In genomic region chr11:93471573-93472179, GRCm38 (mm10) we compare ENCODE assay signal across 8 mouse cellular contexts.
DNase-seq lines count a peak whose midpoint lies in the region; ATAC-seq lines count a peak whose summit lies in the region.

No protein-coding gene starts in this region.

- DNase-seq in Muller cell, postnatal 12 days (ENCODE audit: inconsistent ontology term), result peak; percentile 84
- DNase-seq in c-Kit-positive CD71-positive TER-119-positive erythroid progenitor cells, embryonic 14.5 days (ENCODE audit: low spot score), result peak; percentile 17
- peak; percentile 72 for DNase-seq in heart, postnatal 4 days
- peak; percentile 73 for DNase-seq in layer of hippocampus, adult 9-10 months (ENCODE audit: low spot score)
- peak; percentile 57 for DNase-seq in lung, postnatal 25 days (ENCODE audit: low spot score)
- peak; percentile 86 to 89 for DNase-seq in right cerebral cortex, adult 2 months (ENCODE audit: low spot score in 2 of 2)

- H3K9ac ChIP-seq in forebrain, embryonic 13.5 days, result no peak overlapping the region

- H3K4me2 ChIP-seq in forebrain, embryonic 13.5 days, result peak overlapping the region; percentile 43

- H3K27me3 ChIP-seq in forebrain, embryonic 13.5 days, result no peaks in the 10 kb centered on the region

- no peaks in the 10 kb centered on the region for H3K9me3 ChIP-seq in forebrain, embryonic 13.5 days (replicated peaks)

- H3K4me3 ChIP-seq in forebrain, embryonic 13.5 days, result no peak overlapping the region

- WGBS in forebrain, embryonic 13.5 days, result 25% methylated on average over 10 of the region's 10 CpGs

- ATAC-seq in forebrain, embryonic 13.5 days, result peak; percentile 84
- ATAC-seq in activated CD4-positive, CD25-positive, alpha-beta regulatory T cell, adult 4 months, result no peak

- H3K36me3 ChIP-seq in forebrain, embryonic 13.5 days (ENCODE audit: poor library complexity, severe bottlenecking), result no peaks in the 10 kb centered on the region

- peaks cover 9% of the 10 kb centered on the region for H3K4me1 ChIP-seq in forebrain, embryonic 13.5 days

- H3K27ac ChIP-seq in forebrain, embryonic 13.5 days, result no peak overlapping the region; the same call in 1 of the 2 replicates

Comparison
In these comparisons a context has a peak if more than half of its experiments do, and no peak if none do; other contexts are left out.
1. DNase-seq: peak in every context shown above with its lines; median percentile 88 in right cerebral cortex, adult 2 months; 84 in Muller cell, postnatal 12 days; 73 in layer of hippocampus, adult 9-10 months; 72 in heart, postnatal 4 days; 57 in lung, postnatal 25 days; 17 in c-Kit-positive CD71-positive TER-119-positive erythroid progenitor cells, embryonic 14.5 days.